Mouse (Mus musculus) myocyte (in vitro differentiated cells): ENCODE measurements around the gene Dnajc13.

Experiments used
- MAX ChIP-seq: IDR thresholded peaks from one replicate; pipeline ENCODE4 v1.6.1; 2011; ENCODE audit warnings: low read depth, mild to moderate bottlenecking, control low read depth
- POLR2A ChIP-seq: IDR thresholded peaks from one replicate; pipeline ENCODE4 v1.6.1; 2011; ENCODE audit warnings: low read depth, mild to moderate bottlenecking, control low read depth, moderate library complexity; ENCODE audit not compliant: insufficient read length
- SRF ChIP-seq: IDR thresholded peaks from one replicate; pipeline ENCODE4 v1.6.1; 2011; ENCODE audit warnings: low read depth; ENCODE audit not compliant: control insufficient read depth, insufficient read length
- TCF12 ChIP-seq: IDR thresholded peaks from one replicate; pipeline ENCODE4 v1.6.1; 2011; ENCODE audit warnings: mild to moderate bottlenecking, control low read depth; ENCODE audit not compliant: poor library complexity, insufficient read depth, severe bottlenecking
- USF1 ChIP-seq: IDR thresholded peaks from one replicate; pipeline ENCODE4 v1.6.1; 2011; ENCODE audit warnings: low read depth, mild to moderate bottlenecking, control low read depth, moderate library complexity

- no peak for TF ChIP-seq POLR2A
- no peak for TF ChIP-seq MAX
- TF ChIP-seq TCF12 = no peak
- no peak for TF ChIP-seq SRF
- TF ChIP-seq USF1 = no peak
Observed at GRCm38 (mm10) chr9:104254408-104255180, 8.1 kb downstream of the Dnajc13 start.
